Mouse (Mus musculus) midbrain, embryonic 15.5 days (tissue): ENCODE data around the gene Lrrc20. TPM values are rescaled to one million over a fixed set of nuclear protein-coding genes. Genes with fewer than 3 reads are reported as not detected.

Source experiments
- polyA plus RNA-seq: library from polyadenylated mRNA; unstranded; fragments of >200 nt; fragmentation: Nextera tagmentation; extraction: Ambion mirVana; gene quantifications from 2 replicates; pipeline ENCODE4 v1.2.1, GENCODE M21; 2015

Gene Lrrc20
- polyA plus RNA-seq, 1 experiment from 2014 or later = 18.1 TPM

Other genes with a start within 250 kb of the Lrrc20 start
- 0.36 and 0.43 TPM in 2 replicates for gene Adamts14, start 202.4 kb upstream of the Lrrc20 start, polyA plus RNA-seq
- 0.06 TPM in 1 of 2 replicates, not detected in the other for gene Prf1, start 178.0 kb upstream of the Lrrc20 start, polyA plus RNA-seq
- 22.5 and 23.7 TPM in 2 replicates for gene Pald1, start 92.3 kb upstream of the Lrrc20 start, polyA plus RNA-seq
- gene Nodal, start 57.8 kb upstream of the Lrrc20 start, polyA plus RNA-seq = 0.10 and 0.28 TPM in 2 replicates
- gene Eif4ebp2, start 23.1 kb upstream of the Lrrc20 start, polyA plus RNA-seq = 65.8 and 71.3 TPM in 2 replicates
- gene Npffr1, start 119.7 kb downstream of the Lrrc20 start, polyA plus RNA-seq = 2.3 and 2.4 TPM in 2 replicates
- 209 and 210 TPM in 2 replicates for gene Ppa1, start 172.8 kb downstream of the Lrrc20 start, polyA plus RNA-seq
- 199 and 206 TPM in 2 replicates for gene Sar1a, start 204.5 kb downstream of the Lrrc20 start, polyA plus RNA-seq
- 31.1 and 32.9 TPM in 2 replicates for gene Tysnd1, start 219.7 kb downstream of the Lrrc20 start, polyA plus RNA-seq
- 12.0 and 14.0 TPM in 2 replicates for gene Aifm2, start 239.5 kb downstream of the Lrrc20 start, polyA plus RNA-seq